Mouse (Mus musculus) limb, embryonic 12.5 days (tissue): ENCODE data around the gene Vat1l. TPM values are rescaled to one million over a fixed set of nuclear protein-coding genes. Genes with fewer than 3 reads are reported as not detected.

ENCODE experiments used
- ATAC-seq: fragments of 200-750 bp; cut with Nextera tagmentation; 2 replicates; pipeline ENCODE4 v1.8.0; 2017; ENCODE audit warnings: low read depth, moderate TSS enrichment; ENCODE audit not compliant: insufficient number of reproducible peaks, insufficient read depth, low FRiP score, low TSS enrichment
- H3K27ac ChIP-seq: fragments of 300-500 bp; sonication (generic); 2 replicates; pipeline ENCODE4 v1.5.1; 2016; ENCODE audit warnings: mild to moderate bottlenecking, moderate library complexity
- H3K27me3 ChIP-seq: fragments of 300-500 bp; sonication (generic); 2 replicates; pipeline ENCODE4 v1.6.1; 2016; ENCODE audit warnings: mild to moderate bottlenecking, moderate library complexity
- H3K36me3 ChIP-seq: fragments of 300-500 bp; sonication (generic); 2 replicates; pipeline ENCODE4 v1.6.1; 2016; ENCODE audit warnings: mild to moderate bottlenecking, moderate library complexity
- H3K4me1 ChIP-seq: fragments of 300-500 bp; sonication (generic); replicated peaks from 2 replicates; pipeline ENCODE4 v1.6.1; 2016
- H3K4me2 ChIP-seq: fragments of 300-500 bp; sonication (generic); 2 replicates; pipeline ENCODE4 v1.6.1; 2016; ENCODE audit warnings: mild to moderate bottlenecking, moderate library complexity
- H3K4me3 ChIP-seq: fragments of 300-500 bp; sonication (generic); replicated peaks from 2 replicates; pipeline ENCODE4 v1.5.1; 2016; ENCODE audit warnings: mild to moderate bottlenecking
- H3K9ac ChIP-seq: fragments of 300-500 bp; sonication (generic); replicated peaks from 2 replicates; pipeline ENCODE4 v1.6.1; 2016; ENCODE audit warnings: mild to moderate bottlenecking, moderate library complexity
- H3K9me3 ChIP-seq: fragments of 300-500 bp; sonication (generic); 2 replicates; pipeline ENCODE4 v1.6.1; 2016; ENCODE audit warnings: mild to moderate bottlenecking, moderate library complexity
- WGBS: fragments of 180-500 bp; shearing (Covaris S2); methylation state at CpG from one replicate; pipeline ENCODE4 v1.1.7; 2016; 5-methylcytosine and 5-hydroxymethylcytosine counted together
- polyA plus RNA-seq: library from polyadenylated mRNA; unstranded; fragments of >200 nt; fragmentation: Nextera tagmentation; extraction: Ambion mirVana; gene quantifications from 2 replicates; pipeline ENCODE4 v1.2.1, GENCODE M21; 2016

Vat1l gene
- polyA plus RNA-seq, 1 experiment from 2014 or later = 2.9 TPM

- Histone ChIP-seq H3K4me3 (no peak overlapping the region), H3K9ac (no peak overlapping the region), H3K36me3 (no peaks in the 10 kb centered on the region), H3K4me2 (no peak overlapping the region), H3K27me3 (no peaks in the 10 kb centered on the region), H3K9me3 (no peaks in the 10 kb centered on the region), H3K27ac (no peak overlapping the region), H3K4me1 (peaks cover 10% of the 10 kb centered on the region; the same call in 1 of the 2 replicates)
- 68% methylated on average over 2 of the region's 2 CpGs for WGBS
- ATAC-seq = no peak
Measured at GRCm38 (mm10) chr8:114298253-114298652, 92.8 kb downstream of the Vat1l start.

- Histone ChIP-seq H3K27me3 (no peaks in the 10 kb centered on the region), H3K4me3 (no peak overlapping the region), H3K9ac (no peak overlapping the region), H3K36me3 (no peaks in the 10 kb centered on the region), H3K9me3 (no peaks in the 10 kb centered on the region), H3K4me1 (peaks cover 8% of the 10 kb centered on the region; the same call in 1 of the 2 replicates), H3K27ac (no peak overlapping the region), H3K4me2 (no peak overlapping the region)
- WGBS = 66% methylated on average over 7 of the region's 7 CpGs
- ATAC-seq = no peak
Measured at GRCm38 (mm10) chr8:114300072-114300471, 94.7 kb downstream of the Vat1l start.

- no peak overlapping the region for H3K4me3 ChIP-seq
- no peaks in the 10 kb centered on the region for H3K27me3 ChIP-seq
- H3K9ac ChIP-seq = no peak overlapping the region
- no peak overlapping the region for H3K4me2 ChIP-seq
- H3K4me1 ChIP-seq = no peaks in the 10 kb centered on the region
- no peaks in the 10 kb centered on the region for H3K9me3 ChIP-seq
- H3K27ac ChIP-seq = no peak overlapping the region
- H3K36me3 ChIP-seq = no peaks in the 10 kb centered on the region
- 75% methylated on average over 5 of the region's 5 CpGs for WGBS
- ATAC-seq = no peak
Measured at GRCm38 (mm10) chr8:114306296-114306695, 100.9 kb downstream of the Vat1l start.

- Histone ChIP-seq H3K9ac (no peak overlapping the region), H3K36me3 (no peaks in the 10 kb centered on the region), H3K9me3 (no peaks in the 10 kb centered on the region), H3K27ac (no peak overlapping the region), H3K4me2 (no peak overlapping the region), H3K27me3 (no peaks in the 10 kb centered on the region), H3K4me3 (no peak overlapping the region), H3K4me1 (no peaks in the 10 kb centered on the region)
- 38% methylated on average over 5 of the region's 5 CpGs for WGBS
- no peak for ATAC-seq
Measured at GRCm38 (mm10) chr8:114314669-114315325, 109.4 kb downstream of the Vat1l start.

GRCm38 (mm10) chr8:114318161-114318560 lies 112.7 kb downstream of the Vat1l start:
- H3K36me3 ChIP-seq = no peaks in the 10 kb centered on the region
- 90% methylated on average over 4 of the region's 4 CpGs for WGBS
- ATAC-seq = no peak
- no peaks in the 10 kb centered on the region for H3K27me3 ChIP-seq
- H3K4me3 ChIP-seq = no peak overlapping the region
- no peaks in the 10 kb centered on the region for H3K4me1 ChIP-seq
- no peak overlapping the region for H3K4me2 ChIP-seq
- H3K9me3 ChIP-seq = no peaks in the 10 kb centered on the region
- no peak overlapping the region for H3K27ac ChIP-seq
- H3K9ac ChIP-seq = no peak overlapping the region

GRCm38 (mm10) chr8:114322096-114322495 lies 116.7 kb downstream of the Vat1l start:
- Histone ChIP-seq H3K4me3 (no peak overlapping the region), H3K27ac (no peak overlapping the region), H3K36me3 (no peaks in the 10 kb centered on the region), H3K9me3 (peaks cover 6% of the 10 kb centered on the region; the same call in 1 of the 2 replicates), H3K4me1 (no peaks in the 10 kb centered on the region), H3K4me2 (no peak overlapping the region), H3K27me3 (no peaks in the 10 kb centered on the region), H3K9ac (no peak overlapping the region)
- WGBS = 86% methylated on average over 2 of the region's 2 CpGs
- ATAC-seq = no peak

- no peak overlapping the region for H3K4me3 ChIP-seq
- no peaks in the 10 kb centered on the region for H3K36me3 ChIP-seq
- H3K9me3 ChIP-seq = peaks cover 6% of the 10 kb centered on the region; the same call in 1 of the 2 replicates
- no peaks in the 10 kb centered on the region for H3K27me3 ChIP-seq
- peaks cover 21% of the 10 kb centered on the region for H3K4me1 ChIP-seq
- WGBS = 53% methylated on average over 5 of the region's 5 CpGs
- H3K4me2 ChIP-seq = no peak overlapping the region
- ATAC-seq = no peak
- H3K9ac ChIP-seq = no peak overlapping the region
- H3K27ac ChIP-seq = no peak overlapping the region
Measured at GRCm38 (mm10) chr8:114331928-114332327, 126.5 kb downstream of the Vat1l start.

GRCm38 (mm10) chr8:114332949-114333348 lies 127.5 kb downstream of the Vat1l start:
- Histone ChIP-seq H3K4me2 (no peak overlapping the region), H3K9me3 (peaks cover 6% of the 10 kb centered on the region; the same call in 1 of the 2 replicates), H3K4me3 (no peak overlapping the region), H3K9ac (no peak overlapping the region), H3K4me1 (peaks cover 21% of the 10 kb centered on the region), H3K27me3 (no peaks in the 10 kb centered on the region), H3K27ac (peak overlapping the region; percentile 66), H3K36me3 (no peaks in the 10 kb centered on the region)
- WGBS = 27% methylated on average over 4 of the region's 4 CpGs
- ATAC-seq = peak; percentile 76; the same call in 1 of the 2 replicates

- H3K27me3 ChIP-seq = no peaks in the 10 kb centered on the region
- H3K27ac ChIP-seq = no peak overlapping the region
- ATAC-seq = no peak
- H3K9me3 ChIP-seq = no peaks in the 10 kb centered on the region
- peaks cover 21% of the 10 kb centered on the region for H3K4me1 ChIP-seq
- WGBS = 84% methylated on average over 8 of the region's 8 CpGs
- H3K4me2 ChIP-seq = no peak overlapping the region
- H3K36me3 ChIP-seq = no peaks in the 10 kb centered on the region
- H3K4me3 ChIP-seq = no peak overlapping the region
- H3K9ac ChIP-seq = no peak overlapping the region
Measured at GRCm38 (mm10) chr8:114335721-114336120, 130.3 kb downstream of the Vat1l start.

- H3K4me1 ChIP-seq = peaks cover 8% of the 10 kb centered on the region
- 69% methylated on average over 5 of the region's 5 CpGs for WGBS
Measured at GRCm38 (mm10) chr8:114342276-114342675, 136.9 kb downstream of the Vat1l start.

GRCm38 (mm10) chr8:114344789-114345188 lies 139.4 kb downstream of the Vat1l start:
- no peaks in the 10 kb centered on the region for H3K9me3 ChIP-seq
- H3K36me3 ChIP-seq = no peaks in the 10 kb centered on the region
- H3K27me3 ChIP-seq = no peaks in the 10 kb centered on the region
- H3K4me2 ChIP-seq = peak overlapping the region; percentile 1; the same call in 1 of the 2 replicates
- WGBS = 29% methylated on average over 5 of the region's 5 CpGs
- peak overlapping the region; percentile 83 for H3K27ac ChIP-seq
- H3K9ac ChIP-seq = no peak overlapping the region
- no peak for ATAC-seq
- H3K4me1 ChIP-seq = peaks cover 8% of the 10 kb centered on the region
- H3K4me3 ChIP-seq = no peak overlapping the region

More at GRCm38 (mm10) chr8:114342276-114342675, 136.9 kb downstream of the Vat1l start:
- H3K4me3 ChIP-seq = no peak overlapping the region
- no peak overlapping the region for H3K27ac ChIP-seq
- no peaks in the 10 kb centered on the region for H3K36me3 ChIP-seq
- no peaks in the 10 kb centered on the region for H3K27me3 ChIP-seq
- H3K4me2 ChIP-seq = no peak overlapping the region
- no peak overlapping the region for H3K9ac ChIP-seq
- no peaks in the 10 kb centered on the region for H3K9me3 ChIP-seq
- ATAC-seq = no peak

GRCm38 (mm10) chr8:114346045-114346444 lies 140.6 kb downstream of the Vat1l start:
- no peaks in the 10 kb centered on the region for H3K27me3 ChIP-seq
- H3K4me3 ChIP-seq = no peak overlapping the region
- WGBS = 86% methylated on average over 1 of the region's 2 CpGs
- no peak overlapping the region for H3K9ac ChIP-seq
- peaks cover 8% of the 10 kb centered on the region for H3K4me1 ChIP-seq
- no peak for ATAC-seq
- no peak overlapping the region for H3K27ac ChIP-seq
- no peaks in the 10 kb centered on the region for H3K36me3 ChIP-seq
- H3K9me3 ChIP-seq = no peaks in the 10 kb centered on the region
- no peak overlapping the region for H3K4me2 ChIP-seq
